Mouse (Mus musculus): ENCODE results near the gene Rflna. TPM values are rescaled to one million over a fixed set of nuclear protein-coding genes. Genes with fewer than 3 reads are reported as not detected.

Rflna gene
- total RNA-seq, 2 experiments from 2014 or later: 0.33 to 0.43 TPM

DNA sequence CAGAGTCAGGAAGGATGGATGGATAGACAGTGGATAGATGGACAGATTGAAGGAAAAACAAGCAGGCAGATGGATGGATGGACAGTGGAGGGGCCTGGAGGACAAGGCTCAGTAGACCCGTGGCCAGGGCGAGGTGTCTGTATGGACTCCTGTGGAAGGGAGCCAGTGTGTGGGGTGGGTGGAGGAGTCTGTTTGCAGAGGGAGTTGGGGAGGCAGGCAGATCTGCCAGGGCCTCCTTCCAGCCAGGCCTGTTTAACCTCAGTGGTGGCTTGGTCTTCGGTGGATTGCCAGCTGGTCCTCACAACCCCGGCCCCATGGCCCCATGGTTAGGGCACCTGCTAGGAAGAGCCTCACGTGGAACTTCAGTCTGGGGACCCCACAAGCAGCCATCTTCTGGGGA, 3.9 kb downstream of the Rflna start:
- no peak for DNase-seq

DNA sequence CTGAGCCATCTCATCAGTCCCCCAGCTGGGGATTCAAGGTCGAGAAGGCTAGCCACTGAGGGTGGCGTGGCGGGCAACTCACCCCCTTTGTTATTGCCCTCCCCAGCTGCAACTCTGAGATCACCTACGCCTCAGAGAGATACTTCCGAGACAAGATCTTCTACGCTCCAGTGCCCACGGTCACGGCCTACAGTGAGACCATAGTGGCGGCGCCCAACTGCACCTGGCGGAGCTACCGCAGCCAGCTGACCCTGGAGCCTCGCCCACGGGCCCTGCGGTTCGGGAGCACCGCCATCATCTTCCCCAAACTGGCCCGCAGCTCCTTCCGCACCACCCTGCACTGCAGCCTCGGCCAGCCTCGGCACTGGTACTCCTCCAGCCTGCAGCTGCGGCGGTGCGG, 8.1 kb downstream of the Rflna start:
- no peak for DNase-seq

DNA sequence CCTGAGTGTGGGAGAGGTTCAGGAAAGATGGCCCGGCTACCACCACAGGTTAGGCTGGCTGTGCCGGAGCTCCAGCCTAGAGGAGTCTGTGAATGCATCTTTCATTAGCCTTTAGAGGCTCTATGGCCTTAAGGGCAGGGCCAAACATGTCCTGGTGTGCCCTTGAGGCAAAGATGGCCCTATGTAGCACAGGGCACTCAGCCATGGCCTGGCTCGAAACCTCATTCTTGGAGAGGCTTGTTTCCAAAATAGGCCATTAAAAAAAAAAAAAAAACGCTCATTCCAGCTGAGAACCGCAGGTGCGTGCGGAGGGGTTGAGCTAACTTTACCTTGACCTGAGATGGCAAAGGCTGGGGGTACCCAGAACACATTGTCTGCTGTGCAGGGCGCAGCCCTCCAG, 8.6 kb downstream of the Rflna start:
- no peak for DNase-seq

DNA sequence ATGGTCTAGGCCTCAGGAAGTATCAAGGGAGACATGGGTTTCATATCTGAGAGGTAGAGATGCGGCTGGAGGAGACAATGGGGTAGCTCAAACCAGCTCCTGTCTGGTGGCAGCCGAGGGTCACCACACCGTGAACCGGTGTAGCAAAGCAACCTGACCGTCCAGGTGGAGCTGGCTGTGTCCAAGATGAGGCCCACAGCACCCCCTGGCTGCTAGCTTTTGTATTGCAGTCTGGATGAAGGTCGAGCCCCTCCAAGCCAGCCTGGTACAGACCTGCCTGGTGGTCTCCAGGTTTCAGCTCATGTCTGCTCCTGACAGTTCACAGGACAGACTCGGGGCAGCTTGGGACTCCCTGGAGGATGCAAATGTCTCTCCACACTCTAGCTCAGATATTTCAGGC, 11.5 kb downstream of the Rflna start:
- no peak for DNase-seq

DNA sequence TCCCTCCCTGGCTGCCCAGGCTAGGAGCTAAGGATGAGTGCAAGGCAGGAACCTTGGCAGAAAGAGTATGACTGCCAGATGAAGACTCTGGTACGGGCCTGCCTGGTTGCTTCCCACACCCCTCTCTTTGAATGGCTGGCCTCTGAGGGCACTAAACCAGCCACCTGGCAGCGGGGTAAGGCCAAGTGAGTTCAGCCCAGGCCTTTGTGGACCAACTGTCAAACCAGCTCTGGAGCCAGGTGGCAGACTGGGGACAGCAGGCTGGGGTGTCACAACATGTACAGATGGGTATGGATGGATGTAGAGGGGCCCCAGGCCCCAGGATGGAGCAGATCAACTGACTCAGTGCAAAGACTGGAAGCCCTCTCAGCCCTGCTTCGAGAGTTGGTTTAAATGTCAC, 12.0 kb downstream of the Rflna start:
- no peak for DNase-seq

DNA sequence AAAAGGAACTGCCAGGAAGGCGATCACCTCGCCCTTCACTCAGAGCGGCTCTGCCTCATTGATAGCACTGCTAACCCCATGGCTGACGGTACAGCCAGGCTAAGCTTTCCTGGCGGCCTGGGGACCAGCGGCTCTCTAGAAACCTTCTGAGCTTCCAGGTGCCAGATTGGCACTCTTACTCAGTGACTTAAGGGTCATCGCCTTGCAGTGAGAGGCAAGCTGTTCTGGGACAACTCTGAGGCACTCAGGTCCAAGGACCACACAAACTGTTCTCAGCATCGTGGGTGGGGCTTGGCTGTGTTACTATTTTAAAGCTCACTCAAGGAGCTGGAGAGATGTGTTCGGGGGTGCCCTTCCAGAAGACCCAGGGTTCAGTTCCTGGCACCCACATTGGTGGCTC, 12.6 kb downstream of the Rflna start:
- peak; percentile 48 for DNase-seq

DNA sequence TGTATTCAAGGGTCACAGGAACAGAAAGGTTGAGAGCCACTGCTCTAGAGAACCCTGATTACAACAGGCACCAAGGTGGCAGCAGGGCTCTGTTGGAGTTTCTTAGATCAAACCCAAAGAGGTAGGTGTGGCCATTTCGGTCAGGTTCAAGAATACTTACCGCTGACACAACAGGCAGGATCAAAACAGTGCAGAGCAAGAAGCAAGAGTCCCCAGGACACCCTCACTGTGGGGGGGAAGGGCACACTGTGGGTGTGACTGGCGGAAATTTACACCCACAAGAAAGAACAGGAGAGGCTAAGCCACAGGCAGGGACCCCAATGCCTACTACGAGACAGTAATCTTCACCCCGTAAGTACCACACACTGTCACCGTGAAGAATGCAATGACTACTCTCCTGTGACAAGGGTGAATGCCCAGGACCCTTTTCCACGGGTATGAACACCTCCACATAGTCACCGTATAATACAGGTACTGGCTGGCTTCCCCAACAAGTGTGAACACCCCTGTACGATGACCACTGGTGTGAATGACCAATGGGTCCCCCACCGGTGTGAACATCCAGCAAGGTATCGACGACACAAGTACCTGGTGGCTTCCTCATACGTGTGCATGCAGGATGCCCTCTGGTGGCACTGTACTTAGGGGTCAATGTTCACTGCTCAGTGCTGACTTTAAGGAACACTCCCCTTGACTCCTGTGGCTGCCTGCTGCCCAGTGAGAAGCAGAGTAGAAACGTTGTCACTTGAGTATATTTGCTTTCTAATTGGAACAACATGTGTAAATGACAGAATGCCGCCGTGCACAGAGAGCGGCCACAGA, 13.6 kb downstream of the Rflna start:
- DNase-seq: no peak

DNA sequence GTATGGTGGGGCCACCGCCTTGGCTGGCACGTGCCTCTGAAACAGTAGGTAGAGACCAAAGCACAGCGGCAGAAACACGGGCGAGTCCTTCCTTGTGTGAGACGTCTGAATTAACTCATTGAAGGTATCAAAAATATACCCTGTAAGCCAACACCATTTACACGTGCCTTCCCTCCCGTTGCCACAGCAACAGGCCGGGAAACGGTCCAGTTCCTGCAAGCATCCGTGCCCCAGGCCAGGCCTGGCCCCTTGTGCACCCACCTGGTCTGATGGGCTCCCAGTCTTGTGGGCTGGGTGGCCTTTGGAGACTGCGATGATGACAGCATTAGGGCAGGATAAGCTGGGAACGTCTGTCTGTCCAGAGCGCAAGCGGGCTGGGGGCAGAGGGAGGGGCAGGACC, 14.3 kb downstream of the Rflna start:
- DNase-seq: no peak

DNA sequence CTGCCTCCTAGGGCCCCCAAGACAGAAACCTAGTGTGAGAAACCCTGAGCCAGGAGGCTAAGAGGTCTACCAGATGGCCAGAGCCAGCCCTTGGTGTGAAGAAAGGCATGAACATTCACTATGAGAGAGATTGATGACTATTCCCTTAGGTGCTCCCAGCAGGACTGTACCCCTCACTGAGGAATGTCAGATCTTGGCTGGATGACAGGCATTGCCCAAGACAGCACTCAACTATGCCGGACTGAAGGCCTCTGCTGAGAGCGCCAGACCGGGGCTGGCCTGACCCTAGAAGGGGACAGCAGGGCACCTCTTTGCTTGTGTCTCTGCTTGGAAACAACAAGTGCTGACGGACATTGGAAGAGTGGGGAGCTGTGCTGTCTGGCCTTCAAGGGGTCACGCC, 16.1 kb downstream of the Rflna start:
- DNase-seq: no peak

DNA sequence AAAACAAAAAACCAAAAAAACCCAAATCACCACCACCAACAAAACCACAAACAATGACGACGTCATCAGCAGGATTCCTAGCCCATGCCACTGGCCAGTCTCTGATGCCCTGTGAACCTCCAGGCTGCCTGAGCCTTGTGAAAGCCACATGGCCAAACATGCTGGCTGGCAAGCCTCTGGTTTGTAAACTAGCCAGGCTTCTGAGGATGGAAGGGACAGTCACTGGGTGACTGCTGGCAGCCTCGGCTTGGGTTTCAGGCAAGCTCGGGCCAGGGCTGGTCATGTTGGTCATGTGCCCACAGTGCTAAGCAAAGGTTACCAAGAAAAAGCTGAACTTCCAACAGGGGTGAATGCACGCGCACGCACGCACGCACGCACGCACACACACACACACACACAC, 18.3 kb downstream of the Rflna start:
- peak; percentile 86 for DNase-seq

DNA sequence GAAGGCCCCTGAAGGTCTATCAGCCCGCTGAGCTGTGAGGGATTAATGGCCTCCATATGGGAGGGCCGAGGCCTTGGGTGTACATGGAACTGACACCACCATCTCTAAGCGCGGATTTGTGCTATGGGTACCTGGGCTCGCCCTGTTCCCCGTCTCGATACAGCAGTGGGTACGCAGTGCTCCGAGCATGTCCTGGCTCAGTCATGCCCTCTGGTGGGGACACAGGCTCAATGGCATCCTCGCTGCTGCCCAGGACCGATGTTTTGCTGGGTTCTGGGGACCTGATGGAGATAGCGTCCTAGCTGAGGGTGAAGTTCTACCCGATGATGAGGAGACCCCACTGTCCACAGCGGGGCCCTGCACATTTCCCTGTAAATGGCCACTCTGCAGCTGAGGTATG, 21.0 kb downstream of the Rflna start:
- no peak for DNase-seq

DNA sequence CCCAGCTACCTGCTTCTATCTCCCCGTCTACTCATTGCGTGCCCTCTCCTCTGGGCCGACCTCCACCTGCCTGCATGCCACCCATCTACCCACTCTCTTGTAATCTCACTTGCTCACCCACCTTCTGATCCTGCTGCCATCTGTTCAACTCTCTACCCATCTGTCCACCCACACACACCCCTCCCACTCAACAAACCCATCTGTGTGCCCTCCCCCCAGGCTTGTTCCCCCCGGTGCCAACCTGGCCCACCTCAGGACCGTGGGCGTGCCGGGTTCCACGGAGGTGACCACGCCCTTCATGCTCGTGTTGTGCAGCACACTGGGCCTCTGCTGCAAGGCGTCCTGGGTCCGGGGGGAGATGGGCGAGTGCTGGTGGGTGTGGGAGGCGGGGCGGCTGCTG, 25.4 kb downstream of the Rflna start:
- DNase-seq: no peak

DNA sequence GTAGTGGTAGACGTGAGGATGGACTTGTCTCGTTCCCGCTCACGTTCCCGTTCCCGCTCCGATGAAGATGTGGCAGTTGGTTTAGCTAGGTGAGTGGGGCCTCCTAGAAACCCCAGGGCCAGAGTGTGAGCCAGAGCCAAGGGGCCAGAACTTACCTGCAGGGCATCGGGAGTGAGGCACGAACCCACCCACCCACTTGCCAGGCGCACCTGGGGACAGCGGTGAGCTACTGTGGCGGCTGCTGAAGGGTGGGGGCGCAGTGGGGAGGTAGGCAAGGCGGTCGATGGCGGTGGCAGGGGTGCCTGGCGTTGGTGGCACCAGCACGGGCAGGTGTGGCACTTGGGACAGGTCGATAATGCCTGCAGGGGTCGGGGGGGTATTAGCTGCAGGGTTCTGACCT, 25.9 kb downstream of the Rflna start:
- no peak for DNase-seq

DNA sequence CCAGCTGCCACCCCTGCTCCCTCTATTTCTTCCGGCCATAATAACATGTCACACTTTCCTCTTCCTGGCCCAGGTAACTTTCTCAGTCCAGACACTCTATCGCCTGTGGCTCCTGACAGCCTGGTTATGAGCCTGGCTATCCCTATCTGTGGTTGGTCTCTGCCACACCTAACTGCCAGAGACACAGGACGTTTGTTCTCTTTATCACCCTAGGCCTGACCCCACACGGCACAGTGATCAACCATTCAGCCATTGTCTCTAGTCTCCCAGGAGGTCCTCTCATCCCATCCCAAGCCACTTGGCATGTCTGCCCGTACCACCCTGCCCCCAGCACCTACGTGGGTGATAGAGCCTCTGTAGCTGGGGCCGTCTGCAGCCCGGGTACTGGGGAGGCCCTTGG, 33.5 kb downstream of the Rflna start:
- DNase-seq: no peak

DNA sequence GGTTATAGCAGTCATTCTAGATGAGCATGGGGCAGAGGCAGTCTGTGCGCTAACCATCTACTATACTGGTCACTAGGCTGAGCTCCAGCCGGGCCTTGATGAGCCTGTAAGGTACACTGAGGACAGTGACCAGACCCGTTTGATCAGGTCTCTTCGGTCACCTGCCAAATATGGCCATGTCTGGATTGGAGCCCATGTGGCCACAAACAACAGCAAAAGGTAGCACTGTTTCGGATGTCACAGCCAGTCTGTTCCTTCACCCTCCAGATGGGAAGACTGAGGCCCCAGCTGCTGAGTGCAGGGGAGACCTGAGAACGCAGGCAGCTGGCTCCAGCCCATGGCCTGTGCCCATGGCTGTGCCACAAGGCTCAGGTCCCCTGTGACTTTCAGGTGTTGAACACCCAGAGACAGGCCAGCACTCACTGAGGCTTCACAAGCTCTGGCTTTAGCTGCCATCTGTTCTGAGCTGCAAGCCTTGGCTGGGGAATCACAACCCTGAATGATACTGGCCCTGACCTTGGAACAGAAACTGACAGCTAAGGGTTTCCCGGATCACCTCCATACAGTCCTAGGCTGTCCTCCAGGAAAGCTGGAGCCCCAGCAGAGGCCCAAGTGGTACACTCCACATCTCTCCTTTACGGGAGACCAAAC, 36.5 kb downstream of the Rflna start:
- peak; percentile 58 for DNase-seq

DNA sequence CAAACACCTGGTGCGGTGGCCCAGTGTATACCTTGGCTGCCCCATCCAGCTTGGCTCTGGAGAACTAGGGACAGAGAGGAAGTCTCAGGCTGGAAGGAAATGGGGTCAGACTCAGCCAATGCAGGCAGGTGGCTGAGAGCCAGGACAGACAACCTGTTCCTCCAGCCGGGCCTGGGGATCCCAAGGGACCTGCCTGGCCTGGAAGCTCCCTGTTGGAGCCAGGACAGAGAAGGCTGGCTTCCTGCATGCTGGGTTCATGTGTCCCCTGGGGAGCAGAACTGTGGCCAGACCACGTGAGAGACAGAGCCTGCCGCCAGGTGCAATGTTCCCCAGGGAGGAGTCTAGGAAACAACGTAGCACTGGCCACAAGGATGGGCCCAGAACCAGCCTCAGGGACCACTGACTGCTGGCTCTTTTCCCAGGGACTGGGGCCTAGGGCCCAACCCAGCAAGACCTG, 37.1 kb downstream of the Rflna start:
- peak; percentile 95 for DNase-seq

DNA sequence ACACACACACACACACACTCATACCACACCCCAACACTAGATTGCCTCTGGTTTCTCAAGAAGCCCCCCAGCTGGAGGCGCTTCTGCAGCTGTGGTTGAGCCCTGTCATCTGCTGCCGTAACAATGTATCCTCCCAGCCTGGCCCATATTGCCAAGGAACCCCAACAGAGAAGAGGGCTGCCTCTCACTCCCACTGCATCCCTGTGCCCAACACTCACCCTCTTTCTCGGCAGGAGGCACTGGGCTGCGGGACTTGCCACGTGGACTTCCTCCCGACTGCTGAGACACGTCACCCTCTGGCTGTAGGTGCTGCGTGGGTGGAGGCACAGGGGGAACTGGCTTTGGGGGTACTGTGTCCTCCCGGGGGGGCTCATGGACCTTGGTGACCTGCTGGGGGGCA, 38.6 kb downstream of the Rflna start:
- no peak for DNase-seq

DNA sequence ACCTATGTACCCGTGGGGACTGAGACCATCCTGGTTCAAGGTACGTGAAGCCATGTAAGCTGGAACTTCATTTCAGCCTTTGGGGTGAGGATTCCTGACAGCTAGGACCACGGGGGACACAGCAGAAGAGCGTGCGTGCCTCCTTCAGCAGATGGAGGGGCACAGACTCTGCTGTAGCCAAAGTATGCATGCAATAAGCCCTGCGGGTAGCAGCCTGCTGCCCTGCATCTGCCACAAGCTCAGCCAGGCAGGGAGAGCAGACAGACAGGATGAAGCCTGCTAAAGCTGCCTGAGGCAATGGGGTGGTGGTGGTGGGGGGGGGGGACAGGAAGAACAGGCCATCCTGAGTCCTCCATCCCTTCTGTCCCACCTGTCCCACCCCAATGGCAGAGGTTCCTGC, 40.4 kb downstream of the Rflna start:
- no peak for DNase-seq

DNA sequence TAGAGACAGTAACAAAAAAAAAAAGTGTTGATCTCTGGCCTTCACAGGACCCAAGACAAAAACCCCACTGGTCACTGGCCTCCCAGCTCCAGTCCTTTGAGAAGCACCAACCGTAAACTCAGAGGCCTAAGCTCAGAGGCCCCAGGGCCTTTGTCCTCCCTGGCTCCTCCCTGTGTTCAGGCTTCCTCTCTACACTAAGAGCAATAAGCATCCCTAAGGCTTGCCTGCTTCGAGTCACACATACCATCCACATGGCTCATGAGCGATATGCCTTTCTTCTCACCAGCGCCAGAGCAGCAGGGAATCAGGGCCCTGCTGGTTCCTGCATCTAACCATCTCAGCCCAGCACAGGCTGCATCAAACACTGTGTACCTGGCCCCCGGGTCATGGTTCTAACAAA, 42.2 kb downstream of the Rflna start:
- no peak for DNase-seq

DNA sequence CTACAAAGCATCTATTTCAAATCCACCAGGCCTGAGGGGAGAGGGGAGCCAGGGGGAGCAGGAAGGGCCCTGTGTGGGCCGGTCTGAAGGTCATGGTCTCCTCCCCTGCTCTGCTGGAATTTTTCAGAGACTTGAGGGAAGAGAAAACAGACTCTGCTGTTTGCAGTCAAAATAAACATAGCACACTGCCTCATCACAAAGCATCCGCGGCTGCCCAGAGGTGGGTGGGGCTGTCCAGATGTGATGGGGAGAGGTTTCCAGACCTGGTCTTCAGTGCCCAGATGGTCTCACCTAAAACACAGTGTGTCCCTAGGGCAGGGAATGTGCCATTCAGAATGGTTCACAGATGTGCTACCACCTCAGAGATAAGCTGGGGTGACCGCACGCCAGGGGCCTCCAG, 43.4 kb downstream of the Rflna start:
- DNase-seq: no peak

DNA sequence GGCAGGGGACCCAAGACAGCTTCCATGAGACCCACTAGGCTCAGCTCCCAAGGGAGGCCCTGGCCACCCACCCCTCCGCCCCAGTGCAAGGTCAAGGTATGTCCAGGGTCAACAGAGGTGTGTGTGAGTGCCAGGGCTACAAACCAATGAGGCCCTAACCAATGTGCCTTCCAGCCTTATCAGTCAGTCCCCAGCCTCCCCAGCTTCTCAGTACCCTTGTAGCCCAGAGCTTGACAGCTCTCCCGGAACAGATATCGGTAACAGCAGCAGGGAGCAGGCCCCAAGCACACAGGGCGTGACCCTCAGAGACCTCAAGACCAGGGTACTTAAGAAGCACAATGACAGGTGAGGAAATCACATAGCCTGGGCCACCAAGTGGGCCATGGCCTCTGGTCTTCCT, 46.5 kb downstream of the Rflna start:
- DNase-seq: no peak

DNA sequence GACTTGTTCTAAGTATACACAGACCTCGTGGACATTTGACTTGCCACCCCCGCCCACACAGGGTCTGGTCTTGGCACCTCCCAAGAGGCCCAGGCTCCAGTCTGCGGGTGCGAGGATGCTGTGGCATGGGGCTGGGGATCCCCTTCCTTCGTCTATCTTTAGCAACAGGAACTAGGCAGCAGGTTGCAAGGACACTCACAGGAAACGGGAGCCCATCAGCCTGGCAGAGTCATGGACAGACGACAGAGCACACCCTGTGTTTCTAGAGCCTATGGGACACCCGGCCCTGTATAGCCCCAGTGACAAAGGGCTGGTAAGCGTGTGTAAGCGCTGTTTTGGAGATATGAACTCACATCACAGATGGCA, 49.2 kb downstream of the Rflna start:
- no peak for DNase-seq

DNA sequence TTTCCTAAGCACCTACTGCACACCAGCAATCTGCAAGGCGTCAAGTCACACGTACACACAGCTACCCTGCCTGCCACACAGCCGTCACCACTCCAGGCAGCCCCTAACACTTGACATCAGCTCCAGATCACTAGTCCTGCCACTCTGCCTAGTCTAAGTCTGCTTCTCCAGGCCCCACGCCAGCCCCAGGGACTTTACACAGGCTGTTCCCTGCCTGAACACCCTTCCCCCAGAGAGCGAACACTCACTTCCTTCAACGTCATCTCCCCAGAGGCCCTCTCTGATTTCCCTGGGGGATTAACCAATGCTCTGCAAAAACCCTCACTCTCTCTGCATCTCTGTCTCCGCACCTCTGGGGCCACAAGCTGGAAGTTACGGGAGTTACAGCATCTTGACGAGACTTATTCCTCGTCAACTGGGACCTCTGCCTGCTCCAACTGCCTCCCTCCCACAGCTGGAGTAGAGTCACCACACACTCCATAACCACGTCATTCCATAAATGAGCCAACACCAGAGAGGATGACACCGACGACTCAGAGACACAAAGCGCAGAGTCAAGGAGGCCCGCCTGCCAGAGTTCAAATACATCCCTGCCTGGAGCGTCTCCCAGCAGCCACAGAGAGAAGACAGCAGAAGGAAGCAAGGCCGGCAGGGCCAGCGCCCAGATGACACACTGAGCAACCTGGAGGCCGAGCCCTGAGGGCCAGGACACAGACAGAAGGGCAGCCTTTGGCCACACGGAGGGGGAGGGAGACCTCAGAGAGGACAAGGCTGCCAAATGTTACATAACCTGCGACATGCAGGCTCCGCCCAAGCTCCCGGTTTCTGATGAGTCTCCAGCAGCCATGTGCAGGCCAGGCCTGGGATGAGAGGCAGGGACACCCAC, 49.8 kb downstream of the Rflna start:
- peak; percentile 91 for DNase-seq
